Mouse (Mus musculus) MEL (cell line): ENCODE data around the gene Pitpnb. TPM values are rescaled to one million over a fixed set of nuclear protein-coding genes. Genes with fewer than 3 reads are reported as not detected.

Experiments
- DNase-seq: peaks from one replicate; pipeline ENCODE4 v3.0.0; 2011; ENCODE audit warnings: low read depth, low spot score
- H3K27ac ChIP-seq: 2 replicates; pipeline ENCODE4 v1.5.1; 2012; ENCODE audit warnings: low read depth, mild to moderate bottlenecking, control low read depth, low read length, moderate library complexity; ENCODE audit not compliant: control insufficient read depth
- H3K27me3 ChIP-seq, 2 experiments: fragments of 150-350 bp in 1 of 2; sonication (generic) in 1 of 2; 2 replicates each; pipeline ENCODE4 v1.6.1; 2012; ENCODE audit warnings: low read length in 2 of 2, mild to moderate bottlenecking in 2 of 2, improper control_type of control experiment in 1 of 2, moderate library complexity in 1 of 2; ENCODE audit not compliant: insufficient read depth in 2 of 2, control insufficient read depth in 1 of 2
- H3K36me3 ChIP-seq, 2 experiments: 2 replicates each; pipeline ENCODE4 v1.6.1; 2012 to 2014; ENCODE audit warnings: low read length in 2 of 2, improper control_type of control experiment in 1 of 2, inconsistent platforms in 1 of 2, mild to moderate bottlenecking in 1 of 2; ENCODE audit not compliant: insufficient read depth in 2 of 2, control insufficient read depth in 1 of 2
- H3K4me1 ChIP-seq, 2 experiments: fragments of 150-350 bp in 1 of 2; sonication (generic) in 1 of 2; 2 replicates each; pipeline ENCODE4 v1.6.1; 2012; ENCODE audit warnings: low read length in 2 of 2, improper control_type of control experiment in 1 of 2, mild to moderate bottlenecking in 1 of 2; ENCODE audit not compliant: insufficient read depth in 2 of 2, control insufficient read depth in 1 of 2
- H3K4me3 ChIP-seq, 2 experiments: fragments of 150-350 bp in 1 of 2; sonication (generic) in 1 of 2; 2 replicates each; pipeline ENCODE4 v1.5.1; 2012; ENCODE audit warnings: low read depth in 2 of 2, low read length in 2 of 2, mild to moderate bottlenecking in 2 of 2, moderate library complexity in 2 of 2, control low read depth in 1 of 2, improper control_type of control experiment in 1 of 2; ENCODE audit not compliant: control insufficient read depth in 1 of 2, insufficient read depth in 1 of 2
- H3K79me2 ChIP-seq: 2 replicates; pipeline ENCODE4 v1.6.1; 2012; ENCODE audit warnings: mild to moderate bottlenecking, low read length, moderate library complexity; ENCODE audit not compliant: control insufficient read depth, poor library complexity, insufficient read depth
- H3K9ac ChIP-seq: 2 replicates; pipeline ENCODE4 v1.6.1; 2012; ENCODE audit warnings: low read depth, mild to moderate bottlenecking, control low read depth, low read length, moderate library complexity; ENCODE audit not compliant: control insufficient read depth, poor library complexity, severe bottlenecking
- H3K9me3 ChIP-seq: fragments of 150-350 bp; sonication (generic); replicated peaks from 2 replicates; pipeline ENCODE4 v1.6.1; 2012; ENCODE audit warnings: mild to moderate bottlenecking, low read length, improper control_type of control experiment, moderate library complexity; ENCODE audit not compliant: insufficient read depth
- BHLHE40 ChIP-seq: IDR thresholded peaks from 2 replicates; pipeline ENCODE4 v1.6.1; 2012; ENCODE audit warnings: low read depth, mild to moderate bottlenecking, inconsistent platforms, low read length, improper control_type of control experiment, borderline replicate concordance
- CHD1 ChIP-seq: IDR thresholded peaks from 2 replicates; pipeline ENCODE4 v1.6.1; 2012; ENCODE audit warnings: low read depth, mild to moderate bottlenecking, inconsistent platforms, low read length, improper control_type of control experiment
- CHD2 ChIP-seq: IDR thresholded peaks from 2 replicates; pipeline ENCODE4 v1.6.1; 2011; ENCODE audit warnings: low read length, improper control_type of control experiment
- EP300 ChIP-seq, 2 experiments: IDR thresholded peaks; 2 replicates each; pipeline ENCODE4 v1.6.1; 2011; ENCODE audit warnings: improper control_type of control experiment in 2 of 2, low read length in 2 of 2, low read depth in 1 of 2, mild to moderate bottlenecking in 1 of 2
- ETS1 ChIP-seq: IDR thresholded peaks from 2 replicates; pipeline ENCODE4 v1.6.1; 2012; ENCODE audit warnings: low read depth, mild to moderate bottlenecking, inconsistent platforms, low read length, improper control_type of control experiment, moderate library complexity
- JUND ChIP-seq: IDR thresholded peaks from 2 replicates; pipeline ENCODE4 v1.6.1; 2011; ENCODE audit warnings: low read depth, mild to moderate bottlenecking, improper control_type of control experiment, low read length
- MAFK ChIP-seq: IDR thresholded peaks from 2 replicates; pipeline ENCODE4 v1.6.1; 2011; ENCODE audit warnings: low read depth, mild to moderate bottlenecking, low read length, improper control_type of control experiment, borderline replicate concordance
- MAZ ChIP-seq: IDR thresholded peaks from 2 replicates; pipeline ENCODE4 v1.6.1; 2012; ENCODE audit warnings: low read depth, mild to moderate bottlenecking, inconsistent platforms, low read length, improper control_type of control experiment
- MEF2A ChIP-seq: IDR thresholded peaks from 2 replicates; pipeline ENCODE4 v1.6.1; 2014; ENCODE audit warnings: low read depth, mild to moderate bottlenecking, inconsistent platforms, low read length, improper control_type of control experiment; ENCODE audit not compliant: poor library complexity, insufficient replicate concordance, severe bottlenecking; ENCODE audit errors: extremely low read depth
- MYB ChIP-seq: IDR thresholded peaks from 2 replicates; pipeline ENCODE4 v1.6.1; 2011; ENCODE audit warnings: mild to moderate bottlenecking, low read depth, low read length, improper control_type of control experiment
- NRF1 ChIP-seq: IDR thresholded peaks from 2 replicates; pipeline ENCODE4 v1.6.1; 2014; ENCODE audit warnings: low read depth, mild to moderate bottlenecking, inconsistent platforms, low read length, improper control_type of control experiment, moderate library complexity; ENCODE audit not compliant: poor library complexity, insufficient read depth, severe bottlenecking
- POLR2AphosphoS2 ChIP-seq: IDR thresholded peaks from 2 replicates; pipeline ENCODE4 v1.6.1; 2011; ENCODE audit warnings: low read length, improper control_type of control experiment
- POLR2AphosphoS5 ChIP-seq: IDR thresholded peaks from 2 replicates; pipeline ENCODE4 v1.6.1; 2012; ENCODE audit warnings: low read depth, borderline replicate concordance, mild to moderate bottlenecking, inconsistent platforms, low read length, moderate library complexity, mixed read lengths
- RAD21 ChIP-seq: IDR thresholded peaks from 2 replicates; pipeline ENCODE4 v1.6.1; 2011; ENCODE audit warnings: mild to moderate bottlenecking, low read depth, low read length, improper control_type of control experiment
- SMC3 ChIP-seq: IDR thresholded peaks from 2 replicates; pipeline ENCODE4 v1.6.1; 2011; ENCODE audit warnings: low read depth, low read length, improper control_type of control experiment
- TAL1 ChIP-seq: IDR thresholded peaks from 2 replicates; pipeline ENCODE4 v1.6.1; 2012; ENCODE audit warnings: mild to moderate bottlenecking, inconsistent platforms, low read length, moderate library complexity, mixed read lengths
- TBP ChIP-seq: IDR thresholded peaks from 2 replicates; pipeline ENCODE4 v1.8.0; 2011; ENCODE audit warnings: low read depth, low read length, improper control_type of control experiment
- TCF12 ChIP-seq: IDR thresholded peaks from 2 replicates; pipeline ENCODE4 v1.6.1; 2014; ENCODE audit warnings: low read depth, mild to moderate bottlenecking, inconsistent platforms, low read length, improper control_type of control experiment, moderate library complexity
- ZKSCAN1 ChIP-seq: IDR thresholded peaks from 2 replicates; pipeline ENCODE4 v1.6.1; 2012; ENCODE audit warnings: low read depth, mild to moderate bottlenecking, inconsistent platforms, low read length, improper control_type of control experiment, moderate library complexity
- ZMIZ1 ChIP-seq: IDR thresholded peaks from 2 replicates; pipeline ENCODE4 v1.6.1; 2012; ENCODE audit warnings: low read depth, mild to moderate bottlenecking, inconsistent platforms, low read length, improper control_type of control experiment, moderate library complexity
- ZNF384 ChIP-seq: IDR thresholded peaks from 2 replicates; pipeline ENCODE4 v1.6.1; 2012; ENCODE audit warnings: low read depth, mild to moderate bottlenecking, inconsistent platforms, low read length, improper control_type of control experiment
- polyA plus RNA-seq, 2 experiments: library from polyadenylated mRNA; stranded (reverse) in 1 of 2; unstranded in 1 of 2; fragments of >175 nt in 1 of 2; fragments of >200 nt in 1 of 2; gene quantifications; 2 replicates each; pipeline versions ENCODE4 v1.2.1 to v1.2.4; 2012; ENCODE audit warnings: low replicate concordance in 2 of 2, low read depth in 1 of 2; ENCODE audit not compliant: insufficient read length in 2 of 2, insufficient read depth in 1 of 2, missing spikeins in 1 of 2
- total RNA-seq: library from RNA; depleted of rRNA; stranded (reverse); fragments of 300-350 nt; gene quantifications from 2 replicates; pipeline ENCODE4 v1.2.3, GENCODE M21; 2012

Gene Pitpnb
- total and polyA plus RNA-seq, 3 experiments = 21.8 to 111 (median 88.5) TPM

- Histone ChIP-seq H3K9me3 (no peaks in the 10 kb centered on the region), H3K27me3 (no peaks in the 10 kb centered on the region), H3K4me3 (no peak overlapping the region), H3K4me1 (no peaks in the 10 kb centered on the region), H3K27ac (no peak overlapping the region), H3K79me2 (no peaks in the 10 kb centered on the region), H3K36me3 (peaks cover 0 to 25% of the 10 kb centered on the region in 2 experiments; a peak in 2 of 4 replicates), H3K9ac (no peak overlapping the region)
- no peak for DNase-seq
- TF ChIP-seq TBP = no peak
- TF ChIP-seq POLR2AphosphoS2 = no peak
- TF ChIP-seq RAD21 = no peak
- TF ChIP-seq MYB = no peak
- TF ChIP-seq ZKSCAN1 = no peak
- TF ChIP-seq EP300 (IDR thresholded peaks at IDR 0.05; ENCODE audit: low read depth in 1 of 2, low read length in 2 of 2) = no peak
- TF ChIP-seq POLR2AphosphoS5 = no peak
Measured at GRCm38 (mm10) chr5:111375616-111376015, 45.1 kb downstream of the Pitpnb start.

GRCm38 (mm10) chr5:111376276-111377020 lies 45.9 kb downstream of the Pitpnb start:
- no peak for DNase-seq
- no peak overlapping the region for H3K27ac ChIP-seq
- H3K27me3 ChIP-seq = no peaks in the 10 kb centered on the region
- no peaks in the 10 kb centered on the region for H3K79me2 ChIP-seq
- no peaks in the 10 kb centered on the region for H3K9me3 ChIP-seq
- peaks cover 0 to 24% of the 10 kb centered on the region in 2 experiments; a peak in 2 of 4 replicates for H3K36me3 ChIP-seq
- no peak for TF ChIP-seq RAD21
- no peak for TF ChIP-seq JUND
- no peak for TF ChIP-seq NRF1
- no peak for TF ChIP-seq SMC3
- TF ChIP-seq MAZ = no peak
- no peak for TF ChIP-seq ETS1
- no peak for TF ChIP-seq ZNF384
- TF ChIP-seq MAFK = no peak
- TF ChIP-seq TCF12 = no peak
- TF ChIP-seq BHLHE40 = no peak
- no peak for TF ChIP-seq MEF2A
- TF ChIP-seq CHD1 = no peak
- no peak for TF ChIP-seq TAL1
- no peak for TF ChIP-seq CHD2
- no peak for TF ChIP-seq ZMIZ1
- H3K4me1 ChIP-seq = no peaks in the 10 kb centered on the region
- no peak overlapping the region for H3K9ac ChIP-seq
- no peak overlapping the region for H3K4me3 ChIP-seq
